Mouse (Mus musculus) gastrocnemius, postnatal 14 days (tissue): ENCODE measurements at regions not wholly inside any gene's neighbourhood (a gene's known extent, or its start where the extent isn't known, plus 50 kb on each side); places are given as distances from the start of the nearest gene placed in this dataset.
A peak's percentile ranks its signal among the peaks of the same experiment; 100 is the strongest.

Experiments used
- DNase-seq: peaks from one replicate; pipeline ENCODE4 v3.0.0; 2021; ENCODE audit warnings: mixed read lengths
- intact Hi-C: fragments of 180-260 bp; cut with DNase I; formaldehyde crosslinking; loops from one replicate; pipeline ENCODE4 v1.15.1; 2025; ENCODE audit warnings: low total_unique reads

DNA sequence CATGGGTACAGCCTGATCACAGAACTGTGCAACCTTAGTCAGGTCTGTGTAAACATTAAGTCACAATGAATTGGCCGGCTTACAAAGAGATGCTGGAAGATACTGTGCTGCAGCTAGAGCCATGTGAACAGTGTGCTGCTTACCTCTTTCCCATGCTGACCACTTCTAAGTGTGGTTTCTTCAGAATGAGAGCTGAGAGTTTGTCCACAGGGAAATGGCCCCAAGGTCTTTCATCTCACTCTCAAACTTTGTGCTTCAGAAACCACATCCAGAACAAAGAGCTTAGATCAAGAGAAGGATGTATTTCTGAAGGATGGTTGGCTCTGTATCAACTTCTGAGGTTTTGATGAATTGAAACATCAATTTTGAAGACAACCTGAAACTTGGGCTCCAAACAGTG lies 165.7 kb downstream of the Lrrc3b start:
- DNase-seq = no peak
- intact Hi-C loops = no loop called here

DNA sequence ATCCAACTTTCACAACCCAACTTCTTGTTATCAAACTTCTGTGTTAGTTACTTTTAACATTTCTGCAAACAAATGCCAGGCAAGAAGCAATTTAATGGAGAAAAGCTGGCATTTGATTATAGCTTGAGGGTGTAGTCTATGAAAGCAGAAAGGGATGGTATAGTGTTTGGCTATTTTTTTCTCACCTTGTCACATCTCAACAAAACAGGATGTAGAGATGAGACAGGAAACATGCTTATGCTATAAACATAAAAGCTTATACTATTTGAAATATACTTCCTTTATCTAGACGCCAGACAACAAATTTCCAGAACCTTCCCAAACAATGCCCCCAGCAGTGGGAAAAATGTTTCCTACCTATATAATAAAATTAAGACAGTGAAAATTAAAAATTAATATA lies 166.4 kb downstream of the Lrrc3b start:
- intact Hi-C loops = no loop called here
- DNase-seq = no peak

DNA sequence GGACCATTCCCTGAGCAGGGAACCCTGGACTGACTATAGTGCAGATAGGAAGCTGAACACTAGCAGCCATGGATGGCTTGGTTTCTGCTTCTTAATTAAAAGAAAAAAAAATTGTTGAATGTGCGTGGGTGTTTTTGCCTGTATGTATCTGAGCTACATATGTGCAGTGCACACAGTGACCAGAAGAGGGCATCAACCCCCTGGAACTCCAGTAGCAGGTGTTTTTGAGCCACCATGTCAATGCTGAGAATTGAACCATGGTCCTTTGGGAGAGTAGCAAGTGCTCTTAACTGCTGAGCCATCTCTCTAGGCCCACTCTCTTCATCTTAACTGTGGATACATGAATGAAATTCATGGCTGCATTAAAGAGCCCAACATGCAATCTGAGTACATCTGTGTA lies 172.5 kb downstream of the Lrrc3b start:
- no peak for DNase-seq
- intact Hi-C loops = no loop called here

DNA sequence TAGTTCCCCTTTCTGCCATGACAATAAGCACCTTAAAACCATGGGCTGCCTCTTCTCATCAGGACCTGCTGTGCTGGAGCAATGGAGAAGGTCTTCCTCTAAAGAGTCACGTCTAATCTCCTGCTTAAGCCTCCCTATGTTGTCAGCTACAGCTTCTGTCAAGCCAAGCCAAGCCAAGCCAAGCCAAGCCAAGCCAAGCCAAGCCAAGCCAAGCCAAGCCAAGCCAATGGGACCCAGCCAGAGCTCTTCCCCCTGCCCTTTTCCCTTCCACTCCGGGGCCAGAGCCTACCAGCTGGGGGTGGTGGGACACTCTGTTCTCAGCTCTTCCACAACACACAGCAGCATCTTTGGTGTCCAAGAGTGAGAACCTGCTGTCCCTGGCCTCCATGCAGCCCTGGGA lies 175.8 kb downstream of the Lrrc3b start:
- peak; percentile 4 for DNase-seq

DNA sequence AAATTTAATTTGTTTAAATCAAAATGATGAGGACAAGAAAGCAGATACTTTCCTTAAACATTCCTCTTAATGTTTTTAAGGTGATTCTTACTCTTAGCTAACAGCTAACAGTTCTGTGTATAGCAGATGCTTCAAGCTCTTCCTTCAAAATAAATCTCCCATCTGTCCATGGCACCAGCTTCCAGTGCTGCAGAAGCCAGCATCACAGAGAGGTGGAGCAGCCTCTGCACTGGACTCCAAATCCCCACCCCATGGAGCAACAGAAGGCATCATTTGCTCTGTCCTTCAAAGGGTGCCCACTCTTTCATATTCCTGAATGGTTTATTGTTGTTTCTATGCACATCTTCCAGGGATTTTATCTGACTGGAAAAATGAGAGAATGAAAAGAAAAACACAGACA lies 183.1 kb downstream of the Lrrc3b start:
- no peak for DNase-seq
- intact Hi-C loops = no loop called here

More for the DNA sequence above, 175.8 kb downstream of the Lrrc3b start:
- intact Hi-C loops = no loop called here

DNA sequence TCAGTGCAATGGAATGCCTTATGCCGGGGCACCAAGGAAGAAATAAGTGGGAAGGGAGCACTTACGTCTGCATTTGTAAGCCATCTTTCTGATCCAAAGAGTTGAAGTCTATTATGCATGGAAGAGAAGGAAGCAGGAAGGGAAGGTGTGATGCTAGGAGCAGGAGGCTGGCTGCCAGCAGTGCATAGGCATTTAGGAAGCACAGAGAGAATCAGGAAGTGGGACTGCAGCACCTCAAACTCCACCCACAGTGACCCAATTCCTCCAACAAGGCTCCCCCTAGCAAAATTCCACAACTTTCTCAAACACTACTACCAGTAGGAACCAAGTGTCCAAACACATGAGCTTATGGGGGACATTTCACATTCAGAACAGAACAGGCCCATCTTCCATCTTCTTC lies 233.2 kb downstream of the Lrrc3b start:
- DNase-seq = no peak
- intact Hi-C loops = no loop called here

DNA sequence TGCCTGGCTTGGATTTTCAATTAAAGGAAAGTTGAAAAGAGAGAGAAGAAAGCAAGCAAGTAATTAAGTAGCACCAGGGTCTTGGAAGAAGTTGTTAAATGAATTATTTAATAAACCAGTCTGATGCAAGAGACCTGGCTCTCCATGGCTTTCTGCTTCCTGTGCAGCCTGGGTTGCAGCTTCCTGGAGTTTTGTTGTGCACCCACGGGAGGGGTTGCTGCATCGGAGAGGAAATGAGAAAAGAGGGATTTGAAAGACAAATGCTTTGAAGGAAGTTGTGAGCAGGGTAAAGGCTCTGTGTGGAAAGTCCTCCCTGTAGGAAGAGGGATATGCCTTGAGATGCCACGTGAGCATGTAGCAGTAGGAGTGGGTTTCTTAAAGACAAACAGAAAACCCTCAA lies 234.5 kb downstream of the Lrrc3b start:
- intact Hi-C loops = no loop called here
- DNase-seq = no peak
